Mouse (Mus musculus) regulatory T cell (primary cell): Measurements from ENCODE around the gene Foxp2.

Experiments
- in situ Hi-C: fragments of 300-600 bp; cut with MboI, MseI; formaldehyde crosslinking; loops from one replicate; pipeline ENCODE4 v1.15.1; 2025; ENCODE audit warnings: high pct_unique_total_duplicates

Foxp2 gene

GRCm38 (mm10) chr6:14901183-14901970 lies at the start of gene Foxp2:
Foxp2 (plus strand) TSS chr6:14901349.
- in situ Hi-C loops: no loop called here

- in situ Hi-C loops: no loop called here
These were observed 15.9 kb upstream of the Foxp2 start for GRCm38 (mm10) chr6:14885199-14885598.

GRCm38 (mm10) chr6:14897028-14897427 lies 4.1 kb upstream of the Foxp2 start:
- in situ Hi-C loops: loop anchor here (5.0 kb wide), 1 partner anchor 905 kb away; no protein-coding TSS in a partner anchor

GRCm38 (mm10) chr6:14898096-14898855 lies 2.9 kb upstream of the Foxp2 start:
- in situ Hi-C loops: loop anchor here (5.0 kb wide), 1 partner anchor 904 kb away; no protein-coding TSS in a partner anchor

GRCm38 (mm10) chr6:14899021-14899610 lies 2.0 kb upstream of the Foxp2 start:
- in situ Hi-C loops: loop anchor here (5.0 kb wide), 1 partner anchor 903 kb away; no protein-coding TSS in a partner anchor

GRCm38 (mm10) chr6:14899936-14900578 lies 1.1 kb upstream of the Foxp2 start:
- in situ Hi-C loops: loop anchor here (5.0 kb wide), 1 partner anchor 902 kb away; no protein-coding TSS in a partner anchor

GRCm38 (mm10) chr6:14900579-14901021 lies 549 bp upstream of the Foxp2 start:
- in situ Hi-C loops: no loop called here

GRCm38 (mm10) chr6:14901971-14902670 lies 972 bp downstream of the Foxp2 start:
- in situ Hi-C loops: no loop called here

- in situ Hi-C loops: no loop called here
These were observed 2.3 kb downstream of the Foxp2 start for GRCm38 (mm10) chr6:14903271-14903965.

- in situ Hi-C loops: no loop called here
These were observed 13.9 kb downstream of the Foxp2 start for GRCm38 (mm10) chr6:14915066-14915465.

GRCm38 (mm10) chr6:14922704-14923103 lies 21.6 kb downstream of the Foxp2 start:
- in situ Hi-C loops: no loop called here

GRCm38 (mm10) chr6:14924976-14925489 lies 23.9 kb downstream of the Foxp2 start:
- in situ Hi-C loops: no loop called here

- in situ Hi-C loops: no loop called here
These were observed 49.9 kb downstream of the Foxp2 start for GRCm38 (mm10) chr6:14951060-14951459.

GRCm38 (mm10) chr6:14952731-14953130 lies 51.6 kb downstream of the Foxp2 start:
- in situ Hi-C loops: no loop called here

- in situ Hi-C loops: no loop called here
These were observed 75.9 kb downstream of the Foxp2 start for GRCm38 (mm10) chr6:14977042-14977441.

- in situ Hi-C loops: no loop called here
These were observed 77.1 kb downstream of the Foxp2 start for GRCm38 (mm10) chr6:14978201-14978600.

GRCm38 (mm10) chr6:15008113-15008512 lies 107.0 kb downstream of the Foxp2 start:
- in situ Hi-C loops: no loop called here

- in situ Hi-C loops: no loop called here
These were observed 127.3 kb downstream of the Foxp2 start for GRCm38 (mm10) chr6:15028488-15028887.

- in situ Hi-C loops: no loop called here
These were observed 128.4 kb downstream of the Foxp2 start for GRCm38 (mm10) chr6:15029446-15030125.
